Mouse (Mus musculus): ENCODE measurements around the gene Copb1. TPM values are rescaled to one million over a fixed set of nuclear protein-coding genes. Genes with fewer than 3 reads are reported as not detected.
"Not testable (repeated sequence)": the region's sequence is repeated elsewhere in the genome, so short reads cannot be mapped to it uniquely, and the experiment has no call there.

Copb1 gene
- polyA plus RNA-seq, 1 experiment from 2014 or later: 47.2 TPM

DNA sequence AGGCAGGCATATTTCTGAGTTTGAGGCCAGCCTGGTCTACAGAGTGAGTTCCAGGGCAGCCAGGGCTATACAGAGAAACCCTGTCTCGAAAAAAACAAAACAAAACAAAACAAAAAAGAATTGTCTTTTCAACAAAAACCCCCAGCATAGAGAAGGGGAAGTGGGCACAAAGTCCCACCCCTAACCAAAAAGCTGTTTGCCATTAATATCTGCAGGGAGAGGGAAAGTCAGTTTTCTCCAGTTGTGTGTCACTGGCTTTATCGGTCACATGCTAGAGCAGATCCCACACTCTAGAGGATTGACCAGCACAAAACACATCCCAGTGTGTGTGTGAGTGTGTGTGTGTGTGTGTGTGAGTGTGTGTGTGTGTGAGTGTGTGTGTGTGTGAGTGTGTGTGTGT, 59.7 kb downstream of the Copb1 start:
- not testable (repeated sequence) for ATAC-seq (ENCODE audit: insufficient read depth); H3K4me1 ChIP-seq (replicated peaks); H3K4me2 ChIP-seq; H3K9ac ChIP-seq; H3K4me3 ChIP-seq (replicated peaks); H3K27ac ChIP-seq (replicated peaks); H3K27me3 ChIP-seq; H3K9me3 ChIP-seq (replicated peaks); H3K36me3 ChIP-seq (replicated peaks)
- WGBS (ENCODE audit: insufficient replicate concordance): 24% methylated on average over 2 of the region's 2 CpGs

GRCm38 (mm10) chr7:114194224-114194623, 60.3 kb downstream of the Copb1 start:
- Histone ChIP-seq H3K4me2 (no peak overlapping the region), H3K9me3 (replicated peaks) (no peaks in the 10 kb centered on the region), H3K4me3 (replicated peaks) (no peak overlapping the region), H3K27me3 (no peaks in the 10 kb centered on the region), H3K36me3 (replicated peaks) (no peaks in the 10 kb centered on the region), H3K9ac (no peak overlapping the region), H3K27ac (replicated peaks) (no peak overlapping the region), H3K4me1 (replicated peaks) (no peaks in the 10 kb centered on the region)
- ATAC-seq (ENCODE audit: insufficient read depth): peak; percentile 31; the same call in 1 of the 2 replicates
- 23% methylated on average over 4 of the region's 4 CpGs for WGBS (ENCODE audit: insufficient replicate concordance)

DNA sequence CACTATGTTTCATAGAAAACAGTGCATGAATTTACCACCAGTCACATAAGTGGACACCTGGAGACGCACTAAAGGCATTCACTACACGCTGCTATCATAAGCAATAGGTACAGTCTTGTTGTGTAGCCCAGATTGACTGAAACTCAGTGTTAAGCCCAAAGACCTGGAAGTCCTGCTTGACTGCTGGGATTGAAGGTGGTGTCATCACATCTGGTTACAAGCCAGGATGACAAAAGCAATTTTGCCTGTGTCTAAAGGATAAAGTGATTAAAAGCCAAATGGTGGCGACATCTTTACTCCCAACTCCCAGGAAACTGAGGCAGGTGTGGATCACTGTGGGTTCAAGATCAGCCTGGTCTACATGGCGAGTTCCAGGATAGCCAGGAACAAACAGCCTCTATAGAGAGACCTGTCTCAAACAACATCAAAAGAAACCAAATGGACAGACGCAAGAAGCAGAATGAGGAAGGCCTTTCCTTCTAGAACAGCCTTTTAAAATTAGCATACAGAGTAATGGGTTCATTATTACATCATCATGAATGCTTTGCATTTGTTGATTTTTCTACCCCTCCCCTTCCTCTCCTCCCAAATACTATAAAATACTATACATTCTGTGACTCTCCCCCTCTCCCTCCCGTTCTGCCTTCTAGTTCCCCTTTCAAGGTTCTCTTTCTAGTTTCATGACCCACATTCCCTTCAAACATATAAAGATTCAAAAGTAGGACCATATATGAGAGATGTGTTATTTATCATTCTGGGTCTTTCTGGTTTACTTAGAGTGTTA, 61.0 kb downstream of the Copb1 start:
- H3K27me3 ChIP-seq: no peaks in the 10 kb centered on the region
- H3K4me1 ChIP-seq (replicated peaks): no peaks in the 10 kb centered on the region
- no peak for ATAC-seq (ENCODE audit: insufficient read depth)
- no peak overlapping the region for H3K4me2 ChIP-seq
- no peak overlapping the region for H3K9ac ChIP-seq
- H3K9me3 ChIP-seq (replicated peaks): no peaks in the 10 kb centered on the region
- WGBS (ENCODE audit: insufficient replicate concordance): 49% methylated on average over 6 of the region's 6 CpGs
- no peak overlapping the region for H3K27ac ChIP-seq (replicated peaks)
- H3K4me3 ChIP-seq (replicated peaks): no peak overlapping the region
- H3K36me3 ChIP-seq (replicated peaks): no peaks in the 10 kb centered on the region

DNA sequence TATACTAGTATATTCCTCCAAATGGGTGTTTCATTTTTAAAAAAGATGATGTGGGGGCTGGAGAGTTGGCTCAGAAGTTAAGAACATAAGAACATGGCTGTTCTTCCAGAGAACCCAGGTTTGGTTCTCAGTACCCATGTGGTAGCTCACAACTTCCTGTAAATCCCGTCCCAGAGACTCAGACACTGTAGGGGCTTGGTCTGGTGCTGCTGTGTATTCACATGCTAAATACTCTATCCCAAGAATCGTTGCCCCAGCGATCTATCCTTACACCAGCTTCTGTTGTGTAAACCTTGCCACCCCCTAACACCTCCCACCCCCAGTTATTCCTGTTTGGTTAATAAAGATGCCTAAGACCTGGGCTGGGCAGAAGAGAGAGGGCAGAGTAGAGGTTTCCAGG, 61.9 kb downstream of the Copb1 start:
- Histone ChIP-seq H3K4me3 (replicated peaks) (no peak overlapping the region), H3K27ac (replicated peaks) (no peak overlapping the region), H3K9me3 (replicated peaks) (no peaks in the 10 kb centered on the region), H3K27me3 (no peaks in the 10 kb centered on the region), H3K36me3 (replicated peaks) (no peaks in the 10 kb centered on the region), H3K4me1 (replicated peaks) (no peaks in the 10 kb centered on the region), H3K4me2 (no peak overlapping the region), H3K9ac (no peak overlapping the region)
- no peak for ATAC-seq (ENCODE audit: insufficient read depth)
- WGBS (ENCODE audit: insufficient replicate concordance): 36% methylated on average over 3 of the region's 3 CpGs

GRCm38 (mm10) chr7:114183416-114183815, 71.1 kb downstream of the Copb1 start:
- H3K4me3 ChIP-seq (replicated peaks): no peak overlapping the region
- H3K9ac ChIP-seq: no peak overlapping the region
- H3K4me2 ChIP-seq: no peak overlapping the region
- no peaks in the 10 kb centered on the region for H3K36me3 ChIP-seq (replicated peaks)
- H3K27me3 ChIP-seq: no peaks in the 10 kb centered on the region
- no peaks in the 10 kb centered on the region for H3K9me3 ChIP-seq (replicated peaks)
- H3K27ac ChIP-seq (replicated peaks): no peak overlapping the region
- 60% methylated on average over 6 of the region's 6 CpGs for WGBS (ENCODE audit: insufficient replicate concordance)
- ATAC-seq (ENCODE audit: insufficient read depth): no peak
- 0 out of 2 replicates have a peak, but pooled peaks cover 4% of the 10 kb centered on the region for H3K4me1 ChIP-seq (replicated peaks)

DNA sequence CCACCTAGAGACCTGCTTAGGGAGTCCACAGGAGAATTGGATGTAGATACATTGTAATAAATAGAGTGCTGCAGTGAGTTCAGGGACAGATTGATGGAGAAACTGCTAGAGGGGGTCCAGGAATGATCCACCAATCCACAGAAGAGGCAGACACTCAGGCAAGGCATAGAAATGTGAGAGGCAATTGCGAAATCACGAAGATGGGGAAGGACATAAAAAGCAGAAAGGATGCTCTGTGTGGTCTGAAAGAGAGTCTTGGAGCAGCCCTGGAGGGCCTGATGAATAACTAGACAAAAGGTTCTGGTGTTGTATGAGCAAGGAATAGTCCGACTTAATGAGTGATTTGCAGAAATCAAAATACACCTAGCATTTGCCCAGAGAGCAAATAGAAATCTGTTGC, 71.8 kb downstream of the Copb1 start:
- ATAC-seq (ENCODE audit: insufficient read depth): no peak
- no peaks in the 10 kb centered on the region for H3K9me3 ChIP-seq (replicated peaks)
- H3K4me3 ChIP-seq (replicated peaks): no peak overlapping the region
- no peaks in the 10 kb centered on the region for H3K27me3 ChIP-seq
- 0 out of 2 replicates have a peak, but pooled peaks cover 4% of the 10 kb centered on the region for H3K4me1 ChIP-seq (replicated peaks)
- WGBS (ENCODE audit: insufficient replicate concordance): 51% methylated on average over 3 of the region's 3 CpGs
- no peaks in the 10 kb centered on the region for H3K36me3 ChIP-seq (replicated peaks)
- no peak overlapping the region for H3K9ac ChIP-seq
- H3K27ac ChIP-seq (replicated peaks): no peak overlapping the region
- no peak overlapping the region for H3K4me2 ChIP-seq

DNA sequence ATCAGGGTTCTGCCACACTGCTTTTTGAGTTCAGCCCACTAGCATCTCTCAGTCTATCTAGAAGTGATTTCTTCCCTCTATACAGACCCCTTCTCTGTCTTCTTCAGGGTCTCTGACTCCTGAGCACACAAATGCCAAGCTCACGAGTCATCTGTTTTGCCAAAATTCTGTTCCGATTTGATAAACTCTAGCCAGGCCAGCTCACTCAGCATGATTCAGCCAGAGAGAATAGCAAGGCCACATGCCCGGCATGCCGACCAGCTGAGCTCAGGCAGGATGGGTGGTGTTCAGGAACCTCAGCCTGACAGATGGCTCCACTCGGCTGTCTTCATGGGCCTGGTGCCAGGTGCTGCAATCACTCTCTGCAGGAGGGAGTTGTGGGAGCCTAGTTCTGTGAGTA, 73.1 kb downstream of the Copb1 start:
- no peaks in the 10 kb centered on the region for H3K36me3 ChIP-seq (replicated peaks)
- H3K27ac ChIP-seq (replicated peaks): no peak overlapping the region
- no peak overlapping the region for H3K4me3 ChIP-seq (replicated peaks)
- no peak overlapping the region for H3K4me2 ChIP-seq
- no peak for ATAC-seq (ENCODE audit: insufficient read depth)
- no peaks in the 10 kb centered on the region for H3K9me3 ChIP-seq (replicated peaks)
- WGBS (ENCODE audit: insufficient replicate concordance): 40% methylated on average over 5 of the region's 5 CpGs
- no peak overlapping the region for H3K9ac ChIP-seq
- H3K4me1 ChIP-seq (replicated peaks): 0 out of 2 replicates have a peak, but pooled peaks cover 4% of the 10 kb centered on the region
- no peaks in the 10 kb centered on the region for H3K27me3 ChIP-seq

GRCm38 (mm10) chr7:114176588-114176987, 77.9 kb downstream of the Copb1 start:
- no peaks in the 10 kb centered on the region for H3K27me3 ChIP-seq
- no peaks in the 10 kb centered on the region for H3K9me3 ChIP-seq (replicated peaks)
- WGBS (ENCODE audit: insufficient replicate concordance): 20% methylated on average over 2 of the region's 2 CpGs
- no peak overlapping the region for H3K27ac ChIP-seq (replicated peaks)
- 0 out of 2 replicates have a peak, but pooled peaks cover 3% of the 10 kb centered on the region for H3K4me1 ChIP-seq (replicated peaks)
- no peak overlapping the region for H3K9ac ChIP-seq
- H3K4me2 ChIP-seq: no peak overlapping the region
- no peaks in the 10 kb centered on the region for H3K36me3 ChIP-seq (replicated peaks)
- H3K4me3 ChIP-seq (replicated peaks): no peak overlapping the region
- ATAC-seq (ENCODE audit: insufficient read depth): no peak

GRCm38 (mm10) chr7:114171354-114172097, 83.0 kb downstream of the Copb1 start:
- Histone ChIP-seq H3K9me3 (replicated peaks) (no peaks in the 10 kb centered on the region), H3K4me3 (replicated peaks) (no peak overlapping the region), H3K27me3 (no peaks in the 10 kb centered on the region), H3K9ac (no peak overlapping the region), H3K4me2 (no peak overlapping the region), H3K36me3 (replicated peaks) (no peaks in the 10 kb centered on the region), H3K27ac (replicated peaks) (no peak overlapping the region), H3K4me1 (replicated peaks) (no peaks in the 10 kb centered on the region)
- ATAC-seq (ENCODE audit: insufficient read depth): no peak
- WGBS (ENCODE audit: insufficient replicate concordance): 45% methylated on average over 8 of the region's 8 CpGs

DNA sequence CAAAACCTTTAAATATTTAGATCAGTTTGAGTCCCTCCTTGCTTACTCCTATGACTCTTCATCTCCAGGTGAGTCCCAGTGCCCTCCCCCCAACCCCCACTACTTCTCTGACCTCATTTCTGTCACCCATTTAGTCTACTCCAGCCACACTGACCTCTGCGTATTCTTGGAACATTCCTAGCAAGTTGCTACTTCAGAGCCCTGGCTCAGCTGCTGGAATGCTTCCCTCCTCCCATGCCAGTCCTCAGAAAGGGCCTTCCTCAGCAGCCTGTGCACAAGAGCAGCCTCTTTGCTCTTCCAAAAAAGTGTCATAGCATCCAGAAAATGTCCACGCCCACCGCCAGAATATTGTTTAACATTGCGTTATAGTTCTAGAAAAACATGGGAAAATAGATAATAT, 84.5 kb downstream of the Copb1 start:
- Histone ChIP-seq H3K36me3 (replicated peaks) (no peaks in the 10 kb centered on the region), H3K9ac (no peak overlapping the region), H3K27me3 (no peaks in the 10 kb centered on the region), H3K4me2 (no peak overlapping the region), H3K4me3 (replicated peaks) (no peak overlapping the region), H3K4me1 (replicated peaks) (no peaks in the 10 kb centered on the region), H3K27ac (replicated peaks) (no peak overlapping the region), H3K9me3 (replicated peaks) (no peaks in the 10 kb centered on the region)
- no peak for ATAC-seq (ENCODE audit: insufficient read depth)
- 69% methylated on average over 4 of the region's 4 CpGs for WGBS (ENCODE audit: insufficient replicate concordance)

- Histone ChIP-seq H3K36me3 (replicated peaks) (no peaks in the 10 kb centered on the region), H3K9me3 (replicated peaks) (no peaks in the 10 kb centered on the region), H3K4me2 (no peak overlapping the region), H3K4me1 (replicated peaks) (no peaks in the 10 kb centered on the region), H3K9ac (no peak overlapping the region), H3K27me3 (no peaks in the 10 kb centered on the region), H3K4me3 (replicated peaks) (no peak overlapping the region), H3K27ac (replicated peaks) (no peak overlapping the region)
- 23% methylated on average over 2 of the region's 2 CpGs for WGBS (ENCODE audit: insufficient replicate concordance)
- no peak for ATAC-seq (ENCODE audit: insufficient read depth)
These were observed 85.1 kb downstream of the Copb1 start for GRCm38 (mm10) chr7:114169381-114169780.
